Mouse (Mus musculus): ENCODE results near the gene Tedc2.

GRCm38 (mm10) chr17:24205908-24206361 is 14.7 kb downstream of the Tedc2 start:
- TF ChIP-seq EP300 (optimal IDR thresholded peaks at IDR 0.05): no peak
- no peak for TF ChIP-seq CTCF (IDR thresholded peaks at IDR 0.05; ENCODE audit: low read depth)

Data from stomach, postnatal 0 days (tissue).